Mouse (Mus musculus) frontal cortex, postnatal 10 days (tissue): ENCODE data around the gene Trmu.

Experiments used
- DNase-seq, 2 experiments: peaks; one replicate each; pipeline ENCODE4 v3.0.0; 2022; ENCODE audit warnings: low spot score in 2 of 2, mixed read lengths in 1 of 2

Trmu gene

GRCm38 (mm10) chr15:85896284-85896683 lies 17.2 kb downstream of the Trmu start:
- peak in 1 of 2 experiments; percentile 76 for DNase-seq

GRCm38 (mm10) chr15:85897113-85897512 lies 18.0 kb downstream of the Trmu start:
- DNase-seq = no peak

- DNase-seq = no peak
Measured at GRCm38 (mm10) chr15:85899396-85899795, 20.3 kb downstream of the Trmu start.

DNA sequence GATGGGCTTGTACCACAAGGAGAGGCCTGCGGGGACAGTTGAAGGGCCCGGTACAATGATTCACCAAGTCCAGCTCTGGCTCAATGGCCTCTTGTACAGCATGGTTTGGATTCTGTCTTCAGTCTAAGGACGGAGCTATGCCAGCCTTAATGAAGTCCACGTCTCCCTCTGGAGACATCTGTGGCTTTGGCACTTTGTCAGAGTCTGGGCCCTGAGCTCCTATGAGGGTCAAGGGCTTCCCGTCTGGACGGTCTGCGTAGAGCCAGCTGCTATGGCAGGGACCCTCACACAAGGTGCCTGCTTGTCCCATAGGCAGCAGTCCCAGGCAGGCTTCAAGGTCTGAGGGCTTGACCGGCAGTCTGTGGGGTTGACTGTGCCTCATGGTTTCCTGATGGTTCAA lies 21.2 kb downstream of the Trmu start:
- no peak for DNase-seq

DNA sequence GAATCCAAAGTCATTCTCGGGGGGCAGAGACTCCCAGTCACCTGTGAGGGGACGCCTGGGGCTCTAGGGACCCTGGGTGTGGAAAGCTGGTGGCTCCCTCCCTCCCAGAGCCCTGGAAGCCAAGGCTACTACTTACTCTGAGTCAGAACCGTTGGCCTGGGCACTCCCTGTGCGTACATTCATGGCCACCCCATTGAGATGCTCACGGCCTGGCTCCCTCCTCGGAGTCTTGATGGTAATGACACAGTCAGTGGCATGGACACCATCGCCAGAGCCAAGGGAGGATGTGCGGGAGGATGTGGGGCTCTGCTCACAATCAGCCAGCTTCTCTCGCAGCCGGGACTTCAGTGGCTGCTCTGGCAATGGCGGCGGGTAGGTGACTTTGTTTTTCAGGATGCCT lies 21.7 kb downstream of the Trmu start:
- no peak for DNase-seq

DNA sequence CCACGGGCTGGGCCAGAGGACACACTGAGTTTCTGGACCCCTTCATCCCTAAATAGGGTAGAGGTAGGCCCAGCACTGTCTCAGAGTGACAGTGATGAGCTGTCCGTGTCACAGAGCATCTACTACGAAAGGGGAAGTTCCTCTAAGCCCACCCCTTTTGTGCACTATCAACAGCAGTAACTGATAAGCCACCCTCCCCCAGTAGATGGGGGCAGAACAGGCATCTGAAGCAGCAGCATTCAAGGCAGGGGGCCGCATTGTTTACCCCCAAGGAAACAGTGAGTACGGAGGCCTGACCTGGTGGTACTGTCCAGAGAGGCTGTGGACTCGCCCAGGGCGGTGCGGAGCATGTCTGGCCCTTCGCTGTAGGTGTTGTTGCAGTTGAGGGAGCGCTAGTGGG lies 23.4 kb downstream of the Trmu start:
- no peak for DNase-seq

- DNase-seq = no peak
Measured at GRCm38 (mm10) chr15:85903826-85904225, 24.7 kb downstream of the Trmu start.

DNA sequence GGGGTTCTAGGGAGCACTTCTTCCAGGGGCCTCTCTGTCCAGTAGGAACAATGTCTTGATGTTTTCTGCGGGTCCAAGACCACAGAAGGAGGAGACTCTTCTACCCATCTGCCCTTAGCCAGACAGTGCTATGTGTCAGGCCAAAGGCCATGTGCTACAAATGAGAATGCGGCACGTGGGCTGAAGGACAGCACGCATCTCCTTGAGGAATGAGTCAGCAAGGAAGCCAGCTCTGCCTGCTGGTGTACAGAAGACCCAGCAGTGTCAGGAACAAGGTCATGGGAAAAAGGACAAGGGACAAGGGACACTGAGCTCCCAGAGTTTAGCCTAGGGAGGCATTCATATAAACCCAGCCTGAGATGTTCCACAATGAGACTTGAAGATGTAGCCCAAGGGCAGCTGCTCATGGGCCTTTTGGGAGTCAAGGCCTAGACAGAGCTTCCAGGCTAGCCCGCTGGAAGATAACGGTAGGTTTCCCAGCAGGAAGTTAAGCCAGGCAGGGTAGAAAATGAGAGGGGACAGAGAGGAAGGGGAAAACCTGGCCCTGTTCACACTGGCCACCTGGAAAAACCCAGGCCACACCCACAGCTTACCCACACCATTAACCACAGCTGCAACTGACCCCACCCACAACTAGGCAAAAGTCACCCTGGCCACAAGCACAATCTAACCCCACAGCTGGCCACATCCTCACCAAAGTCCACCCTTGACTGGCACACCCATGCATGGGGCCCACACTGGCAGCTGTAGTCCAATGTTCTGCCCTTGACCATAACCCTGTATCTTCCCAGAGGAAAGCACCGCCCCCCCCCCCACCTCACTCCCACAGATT lies 29.8 kb downstream of the Trmu start:
- DNase-seq = no peak

- no peak for DNase-seq
Measured at GRCm38 (mm10) chr15:85909492-85909829, 30.3 kb downstream of the Trmu start.

DNA sequence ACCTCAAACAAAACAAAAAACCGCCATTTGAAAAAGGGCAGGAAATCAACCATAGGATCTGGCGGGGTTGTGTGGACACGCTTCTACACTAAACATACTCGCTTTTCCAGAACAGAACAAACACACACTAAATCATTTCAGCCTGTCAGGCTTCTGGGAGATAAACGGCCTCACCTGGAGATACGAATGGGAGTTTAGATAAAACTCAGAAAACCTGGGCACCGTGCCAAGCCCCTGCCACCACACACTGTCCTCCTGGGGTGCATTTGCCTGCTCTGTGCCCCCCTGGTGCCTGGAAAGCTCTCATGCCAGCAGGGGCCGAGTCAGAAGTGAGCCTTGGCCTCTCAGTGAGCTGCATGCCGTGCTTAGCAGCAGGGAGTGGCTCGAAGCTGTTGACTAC lies 30.8 kb downstream of the Trmu start:
- DNase-seq = no peak

DNA sequence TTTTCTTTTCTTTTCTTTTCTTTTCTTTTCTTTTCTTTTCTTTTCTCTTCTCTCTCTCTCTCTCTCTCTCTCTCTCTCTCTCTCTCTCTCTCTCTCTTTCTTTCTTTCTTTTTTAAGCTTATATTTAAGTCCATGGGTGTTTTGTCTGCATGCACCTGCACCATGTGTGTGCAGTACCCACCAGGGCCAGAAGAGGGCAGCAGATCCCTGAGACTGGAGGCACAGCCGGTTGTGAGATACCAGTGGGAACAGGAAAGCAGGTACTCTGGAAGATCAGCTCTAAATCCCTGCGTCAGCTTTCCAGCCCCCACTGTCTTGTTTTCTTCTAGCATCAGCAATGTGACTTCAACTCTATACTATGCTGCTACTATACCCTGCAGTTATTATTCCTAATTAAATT lies 34.5 kb downstream of the Trmu start:
- DNase-seq = peak in 1 of 2 experiments; percentile 54

DNA sequence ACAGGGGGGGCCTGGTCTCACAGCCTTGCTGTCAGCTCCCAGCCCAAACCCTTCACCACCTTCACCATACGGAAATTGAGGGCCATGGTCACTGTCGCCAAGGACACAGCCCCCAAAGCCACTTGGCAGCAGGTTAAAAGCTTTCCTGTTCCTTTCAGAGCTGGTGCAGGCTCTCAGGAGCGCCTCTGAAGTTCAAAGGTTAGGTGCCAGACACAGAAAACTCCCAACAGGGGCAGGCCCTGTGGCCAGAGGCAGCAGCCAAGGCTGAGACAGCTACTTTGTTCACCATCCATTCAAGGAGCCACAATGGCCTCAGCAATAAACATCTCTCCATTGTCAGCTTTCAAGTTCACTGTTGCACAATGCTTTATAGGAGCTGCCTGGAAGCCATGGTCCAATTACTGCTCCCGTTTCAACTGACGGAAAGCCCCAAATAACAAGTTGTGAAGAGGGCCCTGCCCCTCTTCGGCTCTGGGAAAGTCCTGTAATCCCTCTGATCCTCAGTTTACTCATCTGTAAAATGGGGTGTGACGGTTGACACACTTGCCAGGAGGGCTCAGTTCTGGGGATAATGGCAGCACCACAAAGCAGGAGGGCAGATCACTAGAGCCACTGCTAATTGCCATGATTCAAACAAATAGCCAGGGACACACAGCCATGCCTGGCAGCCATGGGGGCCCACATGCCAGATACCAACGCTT lies 40.2 kb downstream of the Trmu start:
- no peak for DNase-seq

GRCm38 (mm10) chr15:85919892-85920248 lies 40.8 kb downstream of the Trmu start:
- DNase-seq = no peak

DNA sequence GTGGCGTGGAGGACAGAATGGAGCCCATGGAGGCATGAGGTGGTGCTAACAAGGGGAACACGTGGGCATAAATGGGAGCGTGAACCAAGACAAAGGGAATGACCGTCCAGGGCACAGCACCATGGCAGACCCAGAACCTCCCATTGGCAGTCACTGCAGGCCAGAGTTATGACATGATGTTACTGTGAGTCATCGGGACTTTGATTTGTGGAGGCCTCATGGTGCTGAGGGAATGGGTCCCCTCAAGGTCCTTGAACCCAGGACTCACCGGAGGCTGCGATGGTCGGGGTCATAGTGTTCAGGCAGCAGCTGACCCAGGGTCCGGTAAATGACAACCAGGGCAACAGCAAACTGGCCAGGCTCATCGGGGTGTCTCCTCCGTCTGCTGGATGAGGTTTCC lies 42.7 kb downstream of the Trmu start:
- DNase-seq = no peak

- DNase-seq = no peak
Measured at GRCm38 (mm10) chr15:85928161-85928560, 49.0 kb downstream of the Trmu start.

DNA sequence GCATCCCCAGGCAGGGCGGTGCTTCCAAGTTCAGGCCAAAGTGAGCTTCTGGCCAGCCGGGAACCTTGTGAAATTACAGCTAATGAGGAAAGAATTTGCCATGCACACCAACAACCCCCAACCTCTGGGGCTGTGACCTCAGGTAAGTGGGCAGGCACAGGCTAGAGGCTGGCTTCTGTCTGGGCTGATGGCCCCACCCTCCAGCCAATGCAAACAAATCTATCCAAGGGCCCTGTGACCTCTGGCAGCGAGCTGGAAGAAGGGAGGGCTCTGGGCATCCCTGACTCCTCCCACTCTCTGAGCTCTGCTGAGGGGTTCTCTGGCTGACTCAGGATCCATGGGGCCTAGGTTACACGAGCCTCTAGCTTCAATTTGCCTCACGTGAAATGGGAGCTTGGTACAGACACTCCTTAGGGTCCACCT lies 56.5 kb downstream of the Trmu start:
- no peak for DNase-seq
